Mouse (Mus musculus): ENCODE measurements around the gene Mmp23.
"Not testable (repeated sequence)": the region's sequence is repeated elsewhere in the genome, so short reads cannot be mapped to it uniquely, and the experiment has no call there.

Gene Mmp23

DNA sequence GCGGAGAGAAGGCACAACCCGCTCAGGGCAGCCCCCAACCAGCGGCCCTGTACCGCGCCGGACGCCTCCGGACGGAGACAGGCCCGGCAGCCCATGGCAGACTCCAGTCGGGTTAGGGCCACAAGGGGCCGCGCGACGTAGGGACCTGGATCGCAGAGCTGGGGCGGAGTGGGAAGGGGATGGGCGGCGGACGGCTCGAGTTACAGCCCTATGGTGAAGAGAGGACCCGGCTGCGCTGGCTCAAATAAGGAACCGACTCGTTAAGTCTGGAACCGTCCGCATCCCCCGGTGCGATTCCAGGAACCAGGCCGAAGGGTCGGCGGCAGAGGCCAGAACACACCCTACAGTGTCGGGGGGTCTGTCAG, at the start of gene Mmp23:
Gene Mmp23, minus strand, starts transcription at position 299 of the 365 bp plus-strand sequence.
- in situ Hi-C loops (cut with MboI, MseI) = no loop called here

DNA sequence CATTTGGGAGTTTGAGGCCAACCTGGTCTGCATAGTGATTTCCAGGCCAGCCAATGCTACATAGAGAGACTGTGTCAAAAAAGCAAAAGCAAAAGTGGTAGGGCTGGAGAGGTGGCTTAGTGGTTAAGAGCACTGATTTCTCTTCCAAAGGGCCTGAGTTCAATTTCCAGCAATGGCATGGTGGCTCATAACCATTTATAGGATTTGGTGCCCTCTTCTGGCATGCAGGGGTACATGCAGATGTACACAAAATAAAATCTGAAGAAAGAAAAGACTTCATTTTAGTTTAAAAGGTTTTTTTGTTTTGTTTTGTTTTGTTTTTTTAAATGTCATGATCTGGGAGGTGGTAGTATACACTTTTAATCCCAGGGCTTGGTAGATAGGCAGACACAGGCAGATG, 47.2 kb upstream of the Mmp23 start:
- in situ Hi-C loops (cut with MboI, MseI) = no loop called here

GRCm38 (mm10) chr4:155696261-155697255, 43.4 kb upstream of the Mmp23 start:
- in situ Hi-C loops (cut with MboI, MseI) = loop anchor here (5.0 kb wide), 2 partner anchors 209 to 329 kb away; no protein-coding TSS in a partner anchor

GRCm38 (mm10) chr4:155695531-155696062, 42.4 kb upstream of the Mmp23 start:
- in situ Hi-C loops (cut with MboI, MseI) = loop anchor here (5.0 kb wide), 2 partner anchors 208 to 328 kb away; no protein-coding TSS in a partner anchor

DNA sequence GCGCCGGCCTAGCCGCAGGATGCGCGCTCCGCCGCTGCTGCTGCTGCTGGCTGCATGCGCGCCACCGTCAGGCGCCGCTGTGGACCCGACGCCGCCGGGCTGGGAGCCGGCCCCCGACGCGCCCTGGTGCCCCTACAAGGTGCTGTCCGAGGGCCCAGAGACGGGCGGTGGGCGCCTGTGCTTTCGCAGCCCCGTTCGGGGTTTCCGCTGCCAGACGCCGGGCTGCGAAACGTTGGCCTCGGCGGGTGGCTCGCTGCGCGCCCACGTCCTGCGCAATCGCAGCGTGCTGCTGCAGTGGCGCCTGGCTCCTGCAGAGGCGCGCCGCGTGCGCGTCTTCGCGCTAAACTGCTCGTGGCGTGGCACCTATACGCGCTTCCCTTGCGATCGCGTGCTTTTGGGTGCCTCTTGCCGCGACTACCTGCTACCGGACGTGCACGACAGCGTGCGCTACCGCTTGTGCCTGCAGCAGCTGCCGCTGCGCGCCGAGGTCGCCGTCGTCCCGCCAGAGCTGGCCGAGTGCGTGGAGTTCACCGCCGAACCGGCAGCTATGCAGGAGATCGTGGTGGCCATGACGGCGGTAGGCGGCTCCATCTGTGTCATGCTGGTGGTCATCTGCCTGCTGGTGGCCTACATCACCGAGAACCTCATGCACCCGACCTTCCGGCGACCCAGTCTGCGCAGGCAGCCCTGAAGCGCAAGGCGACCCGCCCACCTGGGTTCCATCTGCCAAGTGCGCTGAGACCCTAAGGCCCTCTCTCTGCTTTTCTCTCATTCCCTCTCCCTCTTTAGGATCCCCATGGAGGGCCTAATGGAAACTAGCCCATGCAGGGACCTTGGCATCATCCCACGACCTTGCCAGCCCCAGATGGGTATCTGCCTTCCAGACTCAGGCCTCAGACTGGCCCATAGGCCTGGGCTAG, 41.6 kb upstream of the Mmp23 start:
- in situ Hi-C loops (cut with MboI, MseI) = loop anchor here (5.0 kb wide), 3 partner anchors 37 to 327 kb away; no protein-coding TSS in a partner anchor

- in situ Hi-C loops (cut with MboI, MseI) = loop anchor here in 1 of 2 experiments (5.0 kb wide), 1 partner anchor 37 kb away; no protein-coding TSS in a partner anchor
Measured at GRCm38 (mm10) chr4:155694111-155694481, 40.9 kb upstream of the Mmp23 start, which contains the start of gene Fndc10. Fndc10 (plus strand) TSS chr4:155694342.

DNA sequence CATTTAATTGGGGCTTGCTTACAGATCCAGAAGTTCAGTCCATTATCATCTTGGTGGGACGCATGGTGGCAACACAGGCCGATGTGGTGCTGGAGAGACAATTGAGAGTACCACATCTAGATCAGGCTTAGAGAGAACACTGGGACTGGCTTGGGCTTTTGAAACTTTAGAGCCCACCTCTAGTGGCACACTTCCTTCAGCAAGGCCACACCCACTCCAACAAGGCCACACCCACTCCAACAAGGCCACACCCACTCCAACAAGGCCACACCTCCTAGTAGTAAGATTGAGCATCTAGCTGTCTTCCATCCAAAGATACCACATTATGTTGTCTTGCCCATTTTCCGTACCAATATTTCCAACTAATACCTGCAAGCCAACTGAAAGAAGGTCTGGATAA, 39.2 kb upstream of the Mmp23 start:
- in situ Hi-C loops (cut with MboI, MseI) = loop anchor here in 1 of 2 experiments (5.0 kb wide), 1 partner anchor 35 kb away; no protein-coding TSS in a partner anchor

DNA sequence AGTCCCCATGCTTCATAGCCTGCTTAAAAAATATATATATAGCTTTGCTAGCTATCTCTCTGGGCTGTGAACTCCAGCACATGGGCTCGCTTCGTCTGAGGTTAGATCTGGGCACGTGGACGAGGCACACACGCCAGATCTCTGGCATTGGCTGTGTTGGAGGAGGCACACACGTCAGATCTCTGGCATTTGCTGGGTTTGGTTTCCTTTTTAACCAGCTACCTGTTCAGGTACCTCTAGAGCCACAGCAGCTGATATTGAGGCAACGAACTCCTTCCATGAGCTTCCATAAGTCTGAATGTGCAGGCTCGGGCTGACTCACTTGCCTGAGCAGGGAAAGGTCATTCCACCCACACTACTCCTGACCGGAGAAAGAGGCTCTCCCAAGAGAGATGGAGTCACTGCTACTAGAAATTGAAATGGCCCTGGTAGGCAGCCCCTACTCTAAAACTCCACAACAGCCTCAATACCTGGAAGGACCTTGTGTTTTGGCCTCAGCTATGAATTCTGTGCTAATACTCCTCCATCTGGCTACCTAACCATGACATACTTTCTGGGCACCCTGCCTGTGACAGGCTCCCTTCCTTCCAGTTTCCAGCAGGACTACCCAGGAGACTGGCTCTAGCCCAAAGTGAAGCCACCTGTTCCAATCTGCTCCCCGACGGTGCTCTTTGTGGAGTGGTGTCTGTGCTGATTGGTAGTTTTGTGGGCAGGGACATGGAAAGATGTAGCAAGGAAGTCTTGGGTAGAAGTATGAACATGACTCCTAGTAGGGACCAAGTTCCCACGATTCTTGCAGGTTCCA, 37.6 kb upstream of the Mmp23 start:
- in situ Hi-C loops (cut with MboI, MseI) = loop anchor here in 1 of 2 experiments (5.0 kb wide), 1 partner anchor 33 kb away; no protein-coding TSS in a partner anchor

GRCm38 (mm10) chr4:155687764-155688163, 34.6 kb upstream of the Mmp23 start:
- in situ Hi-C loops (cut with MboI, MseI) = not testable (repeated sequence)

- in situ Hi-C loops (cut with MboI, MseI) = not testable (repeated sequence)
Measured at GRCm38 (mm10) chr4:155683670-155684277, 30.6 kb upstream of the Mmp23 start.

DNA sequence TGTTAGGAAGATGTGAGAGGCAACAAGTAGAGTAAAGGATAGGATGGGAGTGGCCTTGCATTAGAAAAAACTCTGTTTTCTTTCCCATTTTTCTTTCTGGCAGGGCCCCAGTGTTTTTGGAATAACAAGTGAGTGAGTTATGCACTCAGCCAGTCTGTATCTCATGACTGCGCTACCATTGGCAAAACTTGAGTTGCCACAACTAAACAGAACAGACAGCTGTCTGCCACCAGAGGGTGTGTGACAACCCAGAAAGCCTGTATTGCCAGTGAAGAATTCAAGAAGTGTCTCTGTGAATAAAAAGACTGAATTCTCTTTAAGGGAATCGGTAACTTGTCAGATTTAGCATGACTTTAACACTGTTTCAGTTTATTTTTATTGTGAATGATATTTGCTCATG, 22.8 kb upstream of the Mmp23 start:
- in situ Hi-C loops (cut with MboI, MseI) = no loop called here

DNA sequence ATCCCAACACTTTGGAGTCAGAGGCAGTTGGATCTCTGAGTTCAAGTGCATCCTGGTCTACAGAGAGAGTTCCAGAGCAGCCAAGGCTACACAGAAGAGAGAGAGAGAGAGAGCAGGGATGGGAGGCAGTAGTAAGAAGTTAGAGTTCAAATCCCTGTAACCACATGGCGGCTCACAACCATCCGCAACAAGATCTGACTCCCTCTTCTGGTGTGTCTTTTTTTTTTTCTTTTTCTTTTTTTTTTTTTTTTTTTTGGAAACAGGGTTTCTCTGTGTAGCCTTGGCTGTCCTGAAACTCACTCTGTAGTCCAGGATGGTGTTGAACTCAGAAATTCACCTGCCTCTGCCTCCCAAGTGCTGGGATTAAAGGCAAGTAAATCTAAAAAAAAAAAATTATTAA, 18.9 kb upstream of the Mmp23 start:
- in situ Hi-C loops (cut with MboI, MseI) = no loop called here

DNA sequence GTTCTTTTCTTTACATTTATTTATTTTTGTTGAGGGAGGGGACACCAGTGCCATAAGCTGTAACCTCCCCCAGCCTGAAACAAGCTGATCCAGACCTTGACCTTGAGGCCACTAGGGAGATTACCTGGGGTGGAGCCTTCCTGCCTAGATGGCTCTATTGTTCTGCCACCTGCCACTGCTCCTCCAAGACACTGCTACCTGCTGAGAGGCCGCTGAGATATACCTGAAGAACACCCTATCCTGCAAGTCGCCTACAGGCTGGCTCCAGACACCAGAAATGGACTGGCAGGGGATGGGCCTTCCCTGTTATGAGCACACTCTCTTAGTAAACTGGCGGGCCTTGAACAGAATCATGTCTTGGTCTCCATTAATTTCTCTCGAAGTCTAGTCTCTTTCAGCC, 17.1 kb upstream of the Mmp23 start:
- in situ Hi-C loops (cut with MboI, MseI) = not testable (repeated sequence)

GRCm38 (mm10) chr4:155669598-155670075, 16.5 kb upstream of the Mmp23 start:
- in situ Hi-C loops (cut with MboI, MseI) = no loop called here

- in situ Hi-C loops (cut with MboI, MseI) = no loop called here
Measured at GRCm38 (mm10) chr4:155668689-155669597, 15.8 kb upstream of the Mmp23 start, which contains the start of gene Mib2. Mib2 (minus strand) TSS chr4:155669198.

- in situ Hi-C loops (cut with MboI, MseI) = no loop called here
Measured at GRCm38 (mm10) chr4:155666903-155667302, 13.7 kb upstream of the Mmp23 start.

DNA sequence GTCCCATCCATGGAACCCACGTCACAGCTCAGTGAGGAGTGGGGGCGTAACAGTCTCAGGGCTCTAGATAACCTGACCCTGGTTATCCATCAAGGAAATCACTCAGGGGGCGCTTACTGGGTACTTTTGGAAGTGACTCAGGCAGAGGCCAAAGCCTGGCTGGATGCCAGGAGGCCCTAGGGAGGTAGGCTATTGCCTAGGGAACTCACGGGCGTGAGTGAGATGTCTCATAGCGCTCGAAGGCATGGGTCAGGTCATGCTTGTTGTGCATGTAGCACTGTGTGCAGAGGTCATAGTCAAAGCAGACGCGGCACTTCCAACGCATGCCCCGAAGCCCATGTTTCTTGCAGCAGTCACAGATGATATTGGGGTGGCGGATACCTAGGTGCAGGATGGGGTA, 7.5 kb upstream of the Mmp23 start:
- in situ Hi-C loops (cut with MboI, MseI) = no loop called here

GRCm38 (mm10) chr4:155658961-155659360, 5.8 kb upstream of the Mmp23 start:
- in situ Hi-C loops (cut with MboI, MseI) = loop anchor here in 1 of 2 experiments (5.0 kb wide), 1 partner anchor 33 kb away; the partner anchor contains the start of gene Fndc10
